Mouse (Mus musculus) left cerebral cortex, adult 11 months (tissue): ENCODE results near the gene Mapk8ip3.
A peak's percentile ranks its signal among the peaks of the same experiment; 100 is the strongest.

ENCODE experiments used
- DNase-seq: peaks from one replicate; pipeline ENCODE4 v3.0.0; 2022; ENCODE audit warnings: low spot score

The Mapk8ip3 gene

DNA sequence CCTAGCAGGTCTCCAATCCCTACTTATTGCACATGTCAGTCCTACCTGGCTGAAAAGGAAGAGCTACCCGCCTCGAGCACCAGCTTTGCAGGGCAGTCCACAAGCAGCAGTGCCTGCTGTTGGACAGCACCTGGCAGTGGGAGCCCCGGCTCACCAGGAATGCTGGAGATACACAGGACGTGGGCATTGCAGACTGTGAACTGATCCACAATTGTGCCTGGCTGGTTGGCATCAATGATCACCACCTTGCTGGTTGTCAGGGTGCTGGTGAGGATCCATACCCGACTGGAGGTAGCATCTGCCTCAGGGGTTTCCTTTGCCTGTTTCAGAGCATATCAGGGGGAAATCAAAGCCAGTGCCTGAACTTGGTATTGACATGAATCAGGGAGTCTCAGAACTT, 34.7 kb downstream of the Mapk8ip3 start:
- DNase-seq, result no peak

DNA sequence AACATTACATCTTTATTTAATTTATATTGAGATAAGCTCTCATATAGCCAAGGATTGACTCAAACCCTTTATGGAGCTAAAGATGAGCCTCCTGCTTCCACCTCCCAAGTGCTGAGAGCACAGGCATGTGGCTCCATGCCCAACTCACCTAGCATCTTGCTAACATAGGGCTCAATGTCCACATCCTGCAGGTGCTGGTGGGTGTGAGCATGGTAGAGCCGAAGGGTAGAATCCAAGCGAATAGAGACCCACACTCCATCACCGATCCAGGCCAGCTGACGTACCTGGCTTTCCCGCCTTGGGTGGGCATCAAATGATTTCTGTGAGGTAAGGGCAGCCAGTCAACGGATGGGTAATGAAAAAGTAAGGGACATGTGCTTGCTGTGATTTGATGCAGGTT, 36.8 kb downstream of the Mapk8ip3 start:
- DNase-seq, result no peak

DNA sequence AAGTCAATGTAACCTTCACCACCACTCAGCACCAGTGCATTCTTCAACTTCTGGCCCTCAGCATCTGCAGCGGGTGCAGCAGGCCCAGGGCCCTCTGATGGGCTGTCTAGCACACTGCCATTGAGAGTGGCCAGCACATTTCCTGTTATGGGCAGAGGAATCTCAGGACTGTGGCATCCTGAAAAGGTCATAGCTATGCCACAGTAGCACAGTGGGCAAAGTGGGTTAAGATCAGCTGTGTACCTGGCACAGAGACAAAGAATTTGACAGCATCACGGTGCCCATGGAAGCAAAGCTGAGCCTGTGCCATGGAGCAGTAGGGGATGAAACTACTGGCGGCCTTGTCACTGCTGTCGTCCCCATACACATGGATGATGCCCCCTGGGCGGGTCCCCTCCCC, 37.6 kb downstream of the Mapk8ip3 start:
- DNase-seq, result no peak

DNA sequence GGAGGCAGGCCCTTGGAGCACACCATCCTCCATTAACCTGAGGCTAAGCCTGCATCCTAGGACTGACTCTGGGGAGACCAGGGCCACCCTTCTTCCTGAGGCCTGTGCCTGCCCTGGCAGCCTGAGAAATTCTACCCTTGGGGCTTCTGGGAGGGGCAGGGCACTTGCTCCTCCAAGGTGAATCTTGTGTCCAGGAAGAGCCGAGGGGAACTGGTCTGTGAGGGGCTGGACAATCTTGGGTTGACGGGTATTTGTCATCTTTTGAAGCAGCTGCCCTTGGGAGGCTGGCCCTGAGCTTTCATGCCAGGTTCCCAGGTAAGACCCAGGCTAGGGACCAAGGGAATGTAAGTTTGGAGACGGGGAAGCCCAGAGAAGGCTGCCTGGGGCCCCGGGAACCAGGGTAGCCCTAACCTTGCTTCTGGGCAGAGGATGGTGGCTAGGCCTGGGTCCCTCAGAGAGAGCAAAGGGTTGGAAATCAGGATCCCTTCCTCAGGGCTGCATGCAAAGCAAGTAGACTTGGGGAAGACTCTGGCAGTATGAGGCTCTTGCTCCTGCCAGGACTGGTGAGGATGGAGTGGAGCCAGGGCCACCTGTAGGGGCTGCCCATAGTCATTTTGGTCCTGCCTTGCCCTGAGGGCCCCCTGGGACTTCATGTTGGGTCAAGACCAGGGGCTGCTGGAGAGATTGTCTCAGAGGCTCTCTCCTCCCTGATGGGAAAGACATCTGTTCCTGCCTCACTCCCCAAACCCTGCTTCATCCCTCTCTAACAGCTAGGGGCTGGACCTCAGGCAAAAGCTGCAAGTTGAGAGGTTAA, 38.5 kb downstream of the Mapk8ip3 start:
- DNase-seq, result no peak

DNA sequence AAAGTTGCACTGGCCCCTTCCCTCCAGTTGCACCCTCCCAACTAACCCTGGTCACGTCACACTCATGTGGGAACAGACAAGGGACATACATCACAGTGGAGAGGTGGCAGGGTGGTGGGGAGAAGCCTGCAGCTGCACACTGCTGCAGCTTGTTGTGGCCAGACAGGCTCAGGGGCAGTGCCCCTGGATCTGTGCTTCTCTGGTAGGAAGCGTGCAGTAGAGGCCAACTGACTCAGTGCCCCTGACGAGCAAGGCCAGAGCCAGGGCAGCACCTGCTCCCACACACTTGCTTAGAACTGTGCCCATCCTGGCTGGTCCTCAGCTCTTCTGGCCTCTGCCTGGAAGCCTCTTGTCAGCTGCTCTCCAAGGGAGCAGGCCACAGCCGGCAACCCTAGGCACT, 39.2 kb downstream of the Mapk8ip3 start:
- no peak for DNase-seq

DNA sequence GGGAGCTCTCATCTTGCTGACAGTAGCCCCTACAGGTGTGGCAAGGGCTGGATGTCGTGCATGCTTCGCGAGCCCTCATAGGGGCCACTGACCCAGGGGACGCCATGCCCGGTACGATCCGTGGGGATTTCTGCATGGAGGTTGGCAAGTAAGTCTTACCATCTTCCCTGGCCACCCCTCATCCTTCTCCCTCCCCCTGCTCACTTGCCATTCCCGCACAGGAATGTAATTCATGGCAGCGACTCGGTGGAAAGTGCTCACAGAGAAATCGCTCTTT, 39.8 kb downstream of the Mapk8ip3 start:
- DNase-seq, result no peak

DNA sequence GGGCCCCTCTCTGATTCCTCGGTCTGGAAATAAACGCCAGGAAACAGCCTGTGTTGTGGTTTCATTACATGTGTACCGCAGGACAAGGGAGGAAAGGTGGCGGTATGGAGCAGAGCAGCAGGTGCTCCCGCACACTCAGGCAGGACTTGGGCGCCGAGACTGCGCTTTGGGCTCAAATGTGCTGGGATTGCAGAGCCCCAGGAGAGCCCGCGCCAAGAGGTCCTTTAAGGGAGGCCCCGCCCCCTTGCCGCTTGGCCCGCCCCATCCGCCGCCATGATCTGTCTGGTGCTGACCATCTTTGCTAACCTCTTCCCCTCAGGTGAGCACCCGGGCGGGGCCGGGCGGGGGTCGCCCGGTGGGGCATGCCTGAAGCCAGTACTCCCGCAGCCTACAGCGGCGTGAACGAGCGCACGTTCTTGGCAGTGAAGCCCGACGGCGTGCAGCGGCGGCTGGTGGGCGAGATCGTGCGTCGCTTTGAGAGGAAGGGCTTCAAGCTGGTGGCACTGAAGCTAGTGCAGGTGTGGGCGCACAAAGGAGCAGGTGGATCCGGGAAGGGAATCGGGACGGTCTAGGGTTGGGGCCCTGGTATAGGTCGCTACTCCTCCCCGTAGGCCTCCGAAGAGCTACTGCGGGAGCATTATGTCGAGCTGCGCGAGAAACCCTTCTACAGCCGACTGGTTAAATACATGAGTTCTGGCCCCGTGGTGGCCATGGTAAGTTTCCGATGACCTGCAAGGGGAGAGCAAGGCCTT, 40.4 kb downstream of the Mapk8ip3 start, which contains the start of gene Nme3:
TSS of gene Nme3 (plus strand) at position 260 of the 752 bp plus-strand sequence.
- DNase-seq, result no peak

DNA sequence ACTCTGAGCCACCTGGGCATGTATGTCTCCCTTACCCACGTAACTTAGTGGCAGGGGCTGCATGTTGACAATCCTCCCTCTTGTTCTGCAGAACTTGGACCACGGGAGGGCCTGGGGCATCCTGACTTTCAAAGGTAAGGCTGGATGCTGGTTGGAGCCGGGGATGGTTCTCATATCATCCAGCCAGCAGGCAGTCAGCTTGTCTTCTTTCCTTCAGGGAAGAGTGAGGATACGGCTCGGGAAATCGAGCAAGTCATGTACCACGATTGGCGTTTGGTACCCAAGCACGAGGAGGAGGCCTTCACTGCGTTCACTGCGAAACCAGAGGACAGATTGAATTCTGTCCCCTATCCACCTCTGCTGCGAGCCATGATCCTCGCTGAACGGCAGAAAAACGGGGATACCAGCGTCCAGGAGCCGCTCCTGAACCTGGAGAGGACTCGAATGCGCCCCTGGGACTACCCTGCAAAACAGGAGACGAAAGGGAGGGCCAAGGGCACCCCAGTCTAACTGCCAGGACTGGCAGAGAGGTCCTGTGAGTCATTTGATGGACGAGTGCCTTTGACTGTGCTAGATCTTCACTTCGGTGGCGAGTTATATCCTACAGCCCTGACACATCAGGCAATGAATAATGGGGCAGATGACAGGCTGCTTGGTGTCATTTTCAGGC, 41.1 kb downstream of the Mapk8ip3 start:
- no peak for DNase-seq

DNA sequence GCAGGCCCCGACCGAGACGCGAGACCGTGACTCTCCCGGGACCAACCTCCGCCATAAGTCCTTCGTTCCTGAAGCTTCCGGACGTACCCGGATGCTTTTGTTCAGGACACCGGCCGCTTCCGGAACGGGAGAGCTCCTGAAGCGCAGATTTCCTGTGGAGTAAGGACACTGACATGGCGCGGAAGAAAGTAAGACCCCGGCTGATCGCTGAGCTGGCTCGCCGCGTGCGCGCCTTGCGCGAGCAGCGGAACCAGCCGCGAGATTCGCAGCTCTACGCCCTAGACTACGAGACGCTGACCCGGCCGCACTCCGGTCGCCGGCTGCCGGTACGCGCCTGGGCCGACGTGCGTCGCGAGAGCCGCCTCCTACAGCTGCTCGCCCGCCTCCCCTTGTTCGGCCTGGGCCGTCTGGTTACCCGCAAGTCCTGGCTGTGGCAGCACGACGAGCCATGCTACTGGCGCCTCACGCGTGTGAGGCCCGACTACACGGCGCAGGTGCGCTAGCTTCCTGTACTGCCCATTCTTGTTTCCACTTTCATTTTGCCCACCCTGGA, 41.7 kb downstream of the Mapk8ip3 start, which contains the start of the genes Eme2 and Mrps34:
TSS of gene Eme2 (minus strand) at position 93 of the 553 bp plus-strand sequence.
TSS of gene Mrps34 (plus strand) at position 122 of the 553 bp plus-strand sequence.
- DNase-seq, result peak; percentile 71

DNA sequence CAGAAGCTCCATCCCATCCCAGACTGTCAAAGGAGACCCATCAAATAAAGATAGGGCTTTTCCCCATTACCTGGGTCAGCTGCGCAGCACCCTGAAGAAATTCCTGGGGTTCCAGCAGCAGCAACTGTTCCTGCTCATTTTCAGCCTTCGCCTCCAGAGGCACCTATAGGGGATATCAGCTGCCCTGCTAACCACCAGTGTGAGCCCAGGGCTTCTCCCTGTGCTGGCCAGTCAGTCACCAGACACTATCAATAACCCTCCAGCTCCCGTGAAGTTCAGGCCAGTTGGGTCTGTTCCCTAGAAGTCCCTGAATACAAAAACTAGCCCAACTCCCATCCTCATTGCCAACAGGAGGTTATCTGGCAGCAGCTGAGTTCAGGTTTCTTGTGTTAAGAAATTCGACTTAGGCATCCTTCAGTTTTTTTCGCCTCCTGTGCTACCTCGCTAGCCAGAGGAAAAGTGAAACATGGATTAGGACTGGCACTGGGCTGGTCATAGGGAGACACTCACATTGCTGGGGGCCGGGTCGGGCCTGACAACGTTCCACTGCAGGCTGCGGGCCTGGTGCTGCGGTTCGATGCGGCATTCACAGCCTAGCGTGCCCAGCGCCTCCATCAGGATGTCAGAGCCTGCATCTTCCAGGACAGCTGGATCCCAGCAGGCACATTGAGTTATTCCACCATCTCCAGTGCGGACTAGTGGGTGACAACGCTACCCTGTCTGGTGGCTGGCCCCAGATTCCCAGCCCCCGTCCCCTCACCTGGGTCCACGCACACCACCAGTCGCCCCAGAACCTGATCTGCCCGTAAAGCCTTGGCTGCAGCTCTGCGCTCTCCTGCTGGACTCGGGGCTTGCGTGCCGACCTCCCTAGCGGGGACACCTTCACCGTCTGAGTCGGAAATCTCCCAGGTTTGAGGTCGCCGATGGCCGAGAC, 42.4 kb downstream of the Mapk8ip3 start:
- DNase-seq, result no peak

DNA sequence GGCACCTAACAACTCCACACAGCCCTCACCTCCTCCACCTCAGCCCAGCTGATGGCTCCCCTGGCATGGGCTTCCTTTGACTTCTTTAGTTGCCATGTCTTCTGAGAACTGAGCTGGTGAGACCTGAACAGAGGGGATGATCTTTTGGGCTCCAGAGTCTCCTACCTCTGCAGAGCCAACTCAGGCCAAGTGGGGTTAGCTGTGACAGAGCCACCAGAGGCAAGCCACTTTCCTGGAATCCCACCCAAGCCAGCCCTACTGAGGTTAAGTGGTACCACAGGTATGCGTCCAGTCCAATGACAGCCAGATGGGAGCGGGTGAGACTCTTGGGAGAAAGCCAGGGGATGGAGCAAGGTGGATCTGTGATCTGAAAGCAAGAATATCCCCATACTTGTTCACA, 43.5 kb downstream of the Mapk8ip3 start:
- no peak for DNase-seq

DNA sequence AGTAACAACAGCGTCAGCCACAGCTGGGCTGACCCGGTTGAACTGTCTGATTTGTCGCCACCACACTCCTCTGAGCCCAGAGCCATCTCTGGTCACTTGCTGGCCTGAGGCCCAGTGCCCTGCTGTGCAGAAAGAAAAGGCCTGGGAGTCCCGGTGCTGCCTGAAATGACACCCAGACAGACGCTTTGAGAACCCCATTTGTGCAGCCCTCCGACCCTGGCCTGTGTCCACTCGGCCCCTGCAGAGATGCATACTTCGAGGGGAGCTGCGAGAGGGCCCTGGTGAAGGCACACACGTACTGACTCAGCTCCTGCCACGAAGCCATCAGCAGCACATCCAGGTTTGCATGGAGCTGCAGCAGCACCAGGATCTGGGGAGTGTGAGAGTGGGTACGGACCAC, 44.0 kb downstream of the Mapk8ip3 start:
- no peak for DNase-seq

DNA sequence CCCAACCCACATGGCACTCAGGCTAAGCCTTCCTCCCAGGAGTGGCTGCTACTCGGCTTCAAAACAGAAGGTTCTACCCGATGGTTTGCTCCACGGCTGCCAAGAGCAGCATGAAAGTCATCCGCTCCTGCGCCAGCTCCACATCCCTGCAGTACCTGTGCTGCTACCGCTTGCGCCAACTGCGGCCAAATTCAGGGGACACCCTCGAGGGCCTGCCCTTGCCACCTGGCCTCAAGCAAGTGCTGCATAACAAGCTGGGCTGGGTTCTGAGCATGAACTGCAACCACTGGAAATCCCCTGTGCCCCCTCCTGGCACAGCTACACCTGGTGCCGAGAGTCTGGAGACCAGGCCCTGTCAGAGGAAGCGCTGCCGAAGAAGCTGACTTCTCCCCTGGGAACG, 45.5 kb downstream of the Mapk8ip3 start:
- no peak for DNase-seq

DNA sequence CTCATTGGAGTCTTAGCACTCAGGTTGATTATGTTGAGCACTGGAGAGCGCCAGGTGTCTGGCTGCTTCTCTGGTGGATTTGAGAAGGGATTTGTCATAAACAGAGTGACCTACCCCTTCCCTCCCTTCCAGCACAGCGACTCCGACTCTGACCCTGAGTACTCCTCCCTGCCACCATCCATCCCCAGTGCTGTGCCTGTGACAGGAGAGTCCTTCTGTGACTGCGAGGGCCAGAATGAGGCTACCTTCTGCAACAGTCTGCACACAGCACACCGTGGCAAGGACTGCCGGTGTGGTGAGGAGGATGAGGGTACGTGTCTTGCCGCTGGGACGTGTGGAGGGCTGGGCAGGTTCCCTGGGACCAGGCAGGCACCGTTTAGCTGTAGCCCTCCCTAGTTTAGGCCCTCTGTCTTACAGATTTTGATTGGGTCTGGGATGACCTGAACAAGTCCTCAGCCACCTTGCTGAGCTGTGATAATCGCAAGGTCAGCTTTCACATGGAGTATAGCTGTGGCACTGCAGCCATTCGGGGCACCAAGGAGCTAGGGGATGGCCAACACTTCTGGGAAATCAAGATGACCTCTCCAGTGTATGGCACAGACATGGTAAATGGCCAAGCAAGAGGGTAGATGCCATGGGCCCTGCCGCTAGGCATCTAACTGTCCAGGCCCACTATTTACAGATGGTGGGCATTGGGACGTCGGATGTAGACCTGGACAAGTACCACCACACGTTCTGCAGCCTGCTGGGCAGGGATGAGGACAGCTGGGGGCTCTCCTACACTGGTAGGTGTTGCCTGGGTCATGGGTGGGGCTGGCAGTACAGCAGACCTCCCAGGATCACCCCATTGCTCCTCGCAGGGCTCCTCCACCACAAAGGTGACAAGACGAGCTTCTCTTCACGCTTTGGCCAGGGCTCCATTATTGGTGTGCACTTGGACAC, 46.4 kb downstream of the Mapk8ip3 start:
- no peak for DNase-seq

DNA sequence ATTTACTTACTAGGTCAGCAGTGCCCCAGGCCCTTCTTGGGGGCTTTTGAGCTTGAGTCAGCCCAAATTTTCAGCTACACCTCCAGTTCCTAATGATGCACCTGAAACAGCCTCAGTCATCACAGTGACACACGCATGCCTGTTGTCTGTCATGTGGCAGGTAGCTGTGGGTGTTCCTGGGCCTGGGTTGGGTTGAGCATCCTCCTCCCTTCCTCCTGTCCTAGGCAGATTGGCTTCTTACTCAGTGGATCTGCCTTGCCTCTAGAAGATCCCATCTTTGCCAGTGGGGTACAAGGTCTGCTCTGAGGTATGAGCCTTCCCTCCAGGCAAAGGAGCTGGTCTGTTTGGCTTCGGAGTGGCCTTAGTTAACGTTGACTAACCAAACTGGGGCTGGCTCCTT, 47.9 kb downstream of the Mapk8ip3 start:
- DNase-seq, result no peak

DNA sequence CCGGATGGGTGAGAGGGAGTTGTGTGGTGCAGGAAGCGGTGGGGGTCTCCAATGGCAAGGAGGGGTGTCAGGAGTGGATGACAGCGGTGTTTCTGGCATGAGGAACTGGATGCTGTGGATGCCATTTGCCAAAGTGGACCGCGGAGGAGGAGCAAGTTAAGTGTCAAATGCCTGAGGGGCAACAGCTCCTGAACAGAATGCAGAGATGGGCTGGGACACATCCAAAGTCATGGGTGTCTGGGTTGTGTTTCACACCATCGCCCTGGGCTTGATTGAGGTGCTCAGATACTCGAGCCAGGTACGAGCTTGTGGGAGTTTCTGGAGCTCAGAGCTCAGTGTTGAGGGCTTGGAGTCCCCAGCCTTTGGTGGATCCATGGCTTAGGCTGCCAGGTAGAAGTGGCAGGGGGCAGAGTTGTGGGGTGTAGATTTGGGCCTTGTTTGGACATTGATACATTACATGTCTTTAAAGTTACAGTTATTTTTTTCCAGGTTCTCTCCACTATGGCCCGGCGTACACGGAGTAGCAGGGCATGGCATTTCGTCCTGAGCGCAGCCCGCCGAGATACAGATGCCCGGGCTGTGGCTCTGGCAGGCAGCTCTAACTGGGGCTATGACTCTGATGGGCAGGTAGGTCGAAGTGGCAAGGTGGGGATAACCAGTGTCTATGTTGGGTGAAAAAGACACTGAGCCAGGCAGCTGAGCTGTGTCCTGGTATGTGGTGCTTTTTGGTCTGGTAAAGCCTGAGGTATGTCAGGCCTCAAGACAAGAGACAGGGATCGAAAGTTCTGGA, 49.3 kb downstream of the Mapk8ip3 start:
- no peak for DNase-seq

DNA sequence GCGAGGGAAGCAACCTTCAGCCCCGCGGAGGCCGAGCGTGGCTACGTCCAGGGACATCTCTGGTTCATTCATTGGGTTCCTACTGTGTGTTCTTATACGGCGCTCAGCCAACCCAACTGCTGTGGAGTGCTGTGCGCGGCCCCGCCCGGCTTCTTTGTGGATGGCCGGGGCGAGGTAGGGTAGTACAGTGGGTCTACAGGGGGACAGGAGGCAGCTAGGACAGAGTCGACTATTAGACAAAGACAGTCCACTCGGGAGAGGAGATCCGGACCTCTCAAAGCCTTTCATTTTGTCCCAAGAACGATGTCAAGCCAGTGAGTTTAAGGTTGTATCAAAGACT, 49.9 kb downstream of the Mapk8ip3 start:
- no peak for DNase-seq

DNA sequence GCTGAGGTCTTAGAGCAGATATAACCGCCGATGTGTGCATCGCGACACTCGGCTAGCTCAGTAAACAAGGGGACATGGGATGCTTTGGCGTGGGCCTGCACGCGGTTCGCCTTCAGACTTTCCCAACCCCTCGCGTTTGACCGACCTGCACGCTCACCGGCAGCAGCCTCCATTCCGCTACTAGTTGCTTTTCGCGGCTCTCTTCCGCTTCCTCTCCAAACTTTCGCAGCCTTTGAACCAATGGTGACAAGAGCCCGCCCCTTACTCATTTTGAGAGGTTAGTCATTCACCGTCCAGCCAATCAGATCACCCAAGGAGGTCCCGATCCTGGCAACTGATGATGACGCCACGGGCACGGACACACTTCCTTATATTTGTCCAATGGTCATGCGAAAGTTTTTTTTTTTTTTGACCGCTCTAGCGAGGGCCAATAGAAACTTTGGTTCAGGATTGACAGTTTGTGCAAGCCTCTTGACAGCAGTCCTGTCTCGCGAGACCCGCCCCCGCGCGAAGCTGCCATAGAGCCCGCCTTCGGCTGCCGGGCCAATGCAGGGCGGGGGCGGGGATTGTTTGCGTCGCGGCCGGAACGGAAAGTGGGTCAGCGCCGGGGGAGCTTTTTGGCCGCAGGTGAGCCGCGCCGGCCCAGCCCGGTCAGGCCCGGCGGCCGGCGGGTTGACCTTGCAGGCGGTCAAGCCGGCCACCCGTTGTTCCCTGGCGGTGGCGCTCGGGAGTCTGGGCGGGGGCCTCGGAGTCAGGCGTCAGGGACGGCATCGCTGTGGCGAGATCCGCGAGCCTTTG, 50.4 kb downstream of the Mapk8ip3 start, which contains the start of the genes Nubp2 and Spsb3:
TSS of gene Nubp2 (minus strand) at position 216 of the 798 bp plus-strand sequence.
TSS of gene Spsb3 (plus strand) at position 510 of the 798 bp plus-strand sequence.
- DNase-seq, result peak; percentile 99
